Mouse (Mus musculus) embryonic fibroblast, embryonic 13.5 days (primary cell): ENCODE data around the gene Ran.

ENCODE experiments used
- CTCF ChIP-seq: IDR thresholded peaks from 2 replicates; pipeline ENCODE4 v1.5.1; 2011; ENCODE audit warnings: mild to moderate bottlenecking, control low read depth, low read length, moderate library complexity, borderline replicate concordance; ENCODE audit not compliant: insufficient read depth
- POLR2A ChIP-seq: IDR thresholded peaks from 2 replicates; pipeline ENCODE4 v1.6.1; 2011; ENCODE audit warnings: low read depth, mild to moderate bottlenecking, control low read depth, low read length, moderate library complexity

DNA sequence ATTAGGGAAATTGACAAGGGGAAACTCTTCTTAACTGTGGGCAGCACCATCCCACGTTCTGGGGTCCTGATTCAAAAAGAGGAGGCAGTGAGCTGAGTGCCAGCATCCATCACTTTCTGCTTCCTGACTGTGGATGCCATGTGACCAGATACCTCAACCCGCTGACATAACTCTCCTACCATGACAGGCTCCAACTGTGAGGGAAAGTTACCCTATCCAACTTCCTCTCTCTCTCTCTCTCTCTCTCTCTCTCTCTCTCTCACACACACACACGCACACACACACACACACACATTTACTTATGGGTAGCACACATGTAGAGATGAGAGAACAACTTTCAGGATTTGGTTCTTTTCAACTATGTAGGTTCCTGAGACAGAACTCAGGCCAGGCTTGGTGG is 10.3 kb upstream of the Ran start:
- TF ChIP-seq POLR2A = no peak
- no peak for TF ChIP-seq CTCF
